Mouse (Mus musculus) liver, embryonic 11.5 days (tissue): ENCODE data around the gene Ccdc142. TPM values are rescaled to one million over a fixed set of nuclear protein-coding genes. Genes with fewer than 3 reads are reported as not detected.

ENCODE experiments used
- ATAC-seq: fragments of 200-750 bp; cut with Nextera tagmentation; replicated peaks from 2 replicates; pipeline ENCODE4 v1.8.0; 2017; ENCODE audit warnings: moderate number of reproducible peaks, mild to moderate bottlenecking, moderate TSS enrichment, moderate library complexity; ENCODE audit not compliant: low FRiP score
- DNase-seq: peaks from one replicate; pipeline ENCODE4 v3.0.0-alpha.2; 2017; ENCODE audit warnings: low spot score
- H3K27ac ChIP-seq: fragments of 300-500 bp; sonication (generic); 2 replicates; pipeline ENCODE4 v1.5.1; 2014; ENCODE audit warnings: mild to moderate bottlenecking, low read depth, low read length, control low read depth
- H3K27me3 ChIP-seq: fragments of 300-500 bp; sonication (generic); replicated peaks from 2 replicates; pipeline ENCODE4 v1.6.1; 2014; ENCODE audit warnings: low read length, mixed read lengths; ENCODE audit not compliant: control insufficient read depth, insufficient read depth
- H3K36me3 ChIP-seq: fragments of 300-500 bp; sonication (generic); 2 replicates; pipeline ENCODE4 v1.6.1; 2014; ENCODE audit warnings: mild to moderate bottlenecking, low read length, moderate library complexity, mixed read lengths; ENCODE audit not compliant: control insufficient read depth, insufficient read depth
- H3K4me1 ChIP-seq: fragments of 300-500 bp; sonication (generic); replicated peaks from 2 replicates; pipeline ENCODE4 v1.6.1; 2014; ENCODE audit warnings: low read length, mixed read lengths; ENCODE audit not compliant: control insufficient read depth, insufficient read depth
- H3K4me2 ChIP-seq: fragments of 300-500 bp; sonication (generic); 2 replicates; pipeline ENCODE4 v1.6.1; 2014; ENCODE audit warnings: mild to moderate bottlenecking, control low read depth, moderate library complexity
- H3K4me3 ChIP-seq: fragments of 300-500 bp; sonication (generic); 2 replicates; pipeline ENCODE4 v1.5.1; 2014; ENCODE audit warnings: low read depth, low read length, control low read depth
- H3K9ac ChIP-seq: fragments of 300-500 bp; sonication (generic); 2 replicates; pipeline ENCODE4 v1.6.1; 2014; ENCODE audit warnings: low read depth, low read length, control low read depth
- H3K9me3 ChIP-seq: fragments of 300-500 bp; sonication (generic); 2 replicates; pipeline ENCODE4 v1.6.1; 2016; ENCODE audit warnings: low read length, inconsistent platforms, mixed read lengths; ENCODE audit not compliant: control insufficient read depth
- whole genome bisulfite sequencing: fragments of 180-500 bp; shearing (Covaris S2); extraction: QIAGEN DNeasy Blood & Tissue Kit; methylation state at CpG from one replicate; pipeline ENCODE4 v1.1.7; 2014; 5-methylcytosine and 5-hydroxymethylcytosine counted together
- polyA plus RNA-seq: library from polyadenylated mRNA; unstranded; fragments of >200 nt; fragmentation: Nextera tagmentation; extraction: Ambion mirVana; gene quantifications from 2 replicates; pipeline ENCODE4 v1.2.1, GENCODE M21; 2014

The Ccdc142 gene
- polyA plus RNA-seq, 1 experiment from 2014 or later = 2.5 TPM

- ATAC-seq = peak; percentile 91
- Histone ChIP-seq H3K9me3 (no peaks in the 10 kb centered on the region), H3K27ac (peak overlapping the region; percentile 81), H3K4me1 (peaks cover 5% of the 10 kb centered on the region), H3K27me3 (peaks cover 38% of the 10 kb centered on the region), H3K4me3 (peak overlapping the region; percentile 76), H3K9ac (peak overlapping the region; percentile 79), H3K36me3 (peaks cover 12% of the 10 kb centered on the region; the same call in 1 of the 2 replicates), H3K4me2 (peak overlapping the region; percentile 96)
- peak; percentile 100 for DNase-seq
- WGBS = under 1% methylated on average over 46 of the region's 46 CpGs
Observed at GRCm38 (mm10) chr6:83078324-83078858, 23.0 kb upstream of the Ccdc142 start.

- WGBS = 88% methylated on average over 5 of the region's 5 CpGs
- DNase-seq (no peak), ATAC-seq (no peak)
- Histone ChIP-seq H3K9ac (no peak overlapping the region), H3K27ac (no peak overlapping the region), H3K36me3 (peaks cover 12% of the 10 kb centered on the region; the same call in 1 of the 2 replicates), H3K27me3 (peaks cover 42% of the 10 kb centered on the region), H3K4me3 (no peak overlapping the region), H3K4me1 (peaks cover 5% of the 10 kb centered on the region), H3K9me3 (no peaks in the 10 kb centered on the region), H3K4me2 (no peak overlapping the region)
Observed at GRCm38 (mm10) chr6:83080210-83080609, 21.2 kb upstream of the Ccdc142 start.

- WGBS = 19% methylated on average over 5 of the region's 5 CpGs
- Histone ChIP-seq H3K36me3 (peaks cover 12% of the 10 kb centered on the region; the same call in 1 of the 2 replicates), H3K27ac (no peak overlapping the region), H3K27me3 (peaks cover 64% of the 10 kb centered on the region), H3K9me3 (no peaks in the 10 kb centered on the region), H3K4me2 (no peak overlapping the region), H3K9ac (no peak overlapping the region), H3K4me3 (no peak overlapping the region), H3K4me1 (peaks cover 11% of the 10 kb centered on the region)
- ATAC-seq (no peak), DNase-seq (no peak)
Observed at GRCm38 (mm10) chr6:83083497-83083896, 17.9 kb upstream of the Ccdc142 start.

- 20% methylated on average over 6 of the region's 6 CpGs for WGBS
- DNase-seq = no peak
- Histone ChIP-seq H3K36me3 (peaks cover 12% of the 10 kb centered on the region; the same call in 1 of the 2 replicates), H3K4me2 (no peak overlapping the region), H3K9ac (no peak overlapping the region), H3K9me3 (no peaks in the 10 kb centered on the region), H3K4me3 (no peak overlapping the region), H3K4me1 (peaks cover 6% of the 10 kb centered on the region; the same call in 1 of the 2 replicates), H3K27ac (no peak overlapping the region), H3K27me3 (peaks cover 72% of the 10 kb centered on the region)
- ATAC-seq = no peak
Observed at GRCm38 (mm10) chr6:83084477-83084876, 16.9 kb upstream of the Ccdc142 start.

GRCm38 (mm10) chr6:83086121-83087035 lies 15.0 kb upstream of the Ccdc142 start, which contains the start of gene Lbx2:
Gene Lbx2 (plus strand): TSS chr6:83086367.
- 4% methylated on average over 41 of the region's 42 CpGs for WGBS
- H3K4me1 ChIP-seq = peaks cover 6% of the 10 kb centered on the region; the same call in 1 of the 2 replicates
- no peak within 1 kb of the TSS for H3K9ac ChIP-seq

GRCm38 (mm10) chr6:83087205-83087925 lies 14.0 kb upstream of the Ccdc142 start:
- WGBS = 3% methylated on average over 47 of the region's 47 CpGs
- peaks cover 6% of the 10 kb centered on the region; the same call in 1 of the 2 replicates for H3K4me1 ChIP-seq

More at GRCm38 (mm10) chr6:83086121-83087035, 15.0 kb upstream of the Ccdc142 start, which contains the start of gene Lbx2:
- Histone ChIP-seq H3K27me3 (peaks cover 85% of the 10 kb centered on the region), H3K36me3 (peaks cover 7% of the 10 kb centered on the region; the same call in 1 of the 2 replicates), H3K4me2 (peak within 1 kb of the TSS; percentile 55), H3K27ac (no peak within 1 kb of the TSS), H3K4me3 (peak within 1 kb of the TSS; percentile 30), H3K9me3 (no peaks in the 10 kb centered on the region)
- DNase-seq = no peak
- ATAC-seq = no peak

GRCm38 (mm10) chr6:83087926-83088260 lies 13.5 kb upstream of the Ccdc142 start:
- ATAC-seq = no peak

More at GRCm38 (mm10) chr6:83087205-83087925, 14.0 kb upstream of the Ccdc142 start:
- Histone ChIP-seq H3K27ac (no peak overlapping the region), H3K9me3 (no peaks in the 10 kb centered on the region), H3K9ac (no peak overlapping the region), H3K36me3 (peaks cover 2% of the 10 kb centered on the region; the same call in 1 of the 2 replicates), H3K27me3 (peaks cover 83% of the 10 kb centered on the region), H3K4me3 (peak overlapping the region; percentile 30), H3K4me2 (peak overlapping the region; percentile 54)
- ATAC-seq (no peak), DNase-seq (no peak)

GRCm38 (mm10) chr6:83092416-83093127 lies 8.8 kb upstream of the Ccdc142 start:
- whole genome bisulfite sequencing = 37% methylated on average over 6 of the region's 6 CpGs
- no peak for DNase-seq
- no peak overlapping the region for H3K4me2 ChIP-seq

More at GRCm38 (mm10) chr6:83087926-83088260, 13.5 kb upstream of the Ccdc142 start:
- Histone ChIP-seq H3K27ac (no peak overlapping the region), H3K4me3 (peak overlapping the region; percentile 30), H3K4me1 (peaks cover 6% of the 10 kb centered on the region; the same call in 1 of the 2 replicates), H3K36me3 (no peaks in the 10 kb centered on the region), H3K9ac (no peak overlapping the region), H3K4me2 (peak overlapping the region; percentile 54), H3K27me3 (peaks cover 77% of the 10 kb centered on the region), H3K9me3 (no peaks in the 10 kb centered on the region)
- DNase-seq = no peak
- WGBS = 13% methylated on average over 9 of the region's 9 CpGs

More at GRCm38 (mm10) chr6:83092416-83093127, 8.8 kb upstream of the Ccdc142 start:
- peaks cover 31% of the 10 kb centered on the region for H3K27me3 ChIP-seq
- H3K36me3 ChIP-seq = no peaks in the 10 kb centered on the region
- no peaks in the 10 kb centered on the region for H3K4me1 ChIP-seq
- H3K4me3 ChIP-seq = no peak overlapping the region
- H3K27ac ChIP-seq = no peak overlapping the region
- no peak for ATAC-seq
- no peaks in the 10 kb centered on the region for H3K9me3 ChIP-seq
- H3K9ac ChIP-seq = no peak overlapping the region
